Mouse (Mus musculus): ENCODE measurements at regions not wholly inside any gene's neighbourhood (a gene's known extent, or its start where the extent isn't known, plus 50 kb on each side); places are given as distances from the start of the nearest gene placed in this dataset.

GRCm38 (mm10) chr7:136357011-136357410 lies 537.4 kb upstream of the Mgmt start:
- DNase-seq (ENCODE audit: low spot score in 2 of 2), result no peak

GRCm38 (mm10) chr7:136365318-136366211 lies 528.8 kb upstream of the Mgmt start:
- no peak for DNase-seq (ENCODE audit: low spot score in 2 of 2)

GRCm38 (mm10) chr7:136377259-136377658 lies 517.2 kb upstream of the Mgmt start:
- no peak for DNase-seq (ENCODE audit: low spot score in 2 of 2)

- DNase-seq (ENCODE audit: low spot score in 2 of 2), result no peak
Observed at GRCm38 (mm10) chr7:136377742-136378141, 516.7 kb upstream of the Mgmt start.

- no peak for DNase-seq (ENCODE audit: low spot score in 2 of 2)
Observed at GRCm38 (mm10) chr7:136378321-136378720, 516.1 kb upstream of the Mgmt start.

GRCm38 (mm10) chr7:136379319-136379718 lies 515.1 kb upstream of the Mgmt start:
- no peak for DNase-seq (ENCODE audit: low spot score in 2 of 2)

GRCm38 (mm10) chr7:136379741-136380140 lies 514.7 kb upstream of the Mgmt start:
- DNase-seq (ENCODE audit: low spot score in 2 of 2), result no peak

- DNase-seq (ENCODE audit: low spot score in 2 of 2), result no peak
Observed at GRCm38 (mm10) chr7:136383296-136383695, 511.1 kb upstream of the Mgmt start.

GRCm38 (mm10) chr7:136387736-136388135 lies 506.7 kb upstream of the Mgmt start:
- DNase-seq (ENCODE audit: low spot score in 2 of 2), result no peak

GRCm38 (mm10) chr7:136390066-136390465 lies 504.3 kb upstream of the Mgmt start:
- DNase-seq (ENCODE audit: low spot score in 2 of 2), result no peak

- peak; percentile 8 to 11 for DNase-seq (ENCODE audit: low spot score in 2 of 2)
Observed at GRCm38 (mm10) chr7:136393454-136393853, 501.0 kb upstream of the Mgmt start.

- DNase-seq (ENCODE audit: low spot score in 2 of 2), result peak in 1 of 2 experiments; percentile 15
Observed at GRCm38 (mm10) chr7:136395838-136396237, 498.6 kb upstream of the Mgmt start.

- DNase-seq (ENCODE audit: low spot score in 2 of 2), result no peak
Observed at GRCm38 (mm10) chr7:136397101-136397500, 497.3 kb upstream of the Mgmt start.

GRCm38 (mm10) chr7:136402688-136403597 lies 491.5 kb upstream of the Mgmt start:
- DNase-seq (ENCODE audit: low spot score in 2 of 2), result no peak

GRCm38 (mm10) chr7:136405391-136405790 lies 489.0 kb upstream of the Mgmt start:
- no peak for DNase-seq (ENCODE audit: low spot score in 2 of 2)

- DNase-seq (ENCODE audit: low spot score in 2 of 2), result no peak
Observed at GRCm38 (mm10) chr7:136406258-136407100, 487.9 kb upstream of the Mgmt start.

GRCm38 (mm10) chr7:136414808-136415207 lies 479.6 kb upstream of the Mgmt start:
- no peak for DNase-seq (ENCODE audit: low spot score in 2 of 2)

GRCm38 (mm10) chr7:136417327-136417726 lies 477.1 kb upstream of the Mgmt start:
- DNase-seq (ENCODE audit: low spot score in 2 of 2), result no peak

GRCm38 (mm10) chr7:136423846-136424531 lies 470.4 kb upstream of the Mgmt start:
- no peak for DNase-seq (ENCODE audit: low spot score in 2 of 2)

GRCm38 (mm10) chr7:136427164-136427563 lies 467.2 kb upstream of the Mgmt start:
- no peak for DNase-seq (ENCODE audit: low spot score in 2 of 2)

Data from frontal cortex, postnatal 10 days (tissue).